Mouse (Mus musculus) heart, embryonic 12.5 days (tissue): Measurements from ENCODE around the gene Tlr6. TPM values are rescaled to one million over a fixed set of nuclear protein-coding genes. Genes with fewer than 3 reads are reported as not detected.

Source experiments
- ATAC-seq: fragments of 200-750 bp; cut with Nextera tagmentation; 2 replicates; pipeline ENCODE4 v1.8.0; 2017; ENCODE audit warnings: moderate TSS enrichment, moderate library complexity; ENCODE audit not compliant: insufficient number of reproducible peaks, low FRiP score
- H3K27ac ChIP-seq: fragments of 300-500 bp; sonication (generic); 2 replicates; pipeline ENCODE4 v1.5.1; 2016; ENCODE audit warnings: mild to moderate bottlenecking, moderate library complexity; ENCODE audit not compliant: poor library complexity, severe bottlenecking
- H3K27me3 ChIP-seq: fragments of 300-500 bp; sonication (generic); replicated peaks from 2 replicates; pipeline ENCODE4 v1.6.1; 2016; ENCODE audit warnings: mild to moderate bottlenecking, moderate library complexity
- H3K36me3 ChIP-seq: fragments of 300-500 bp; sonication (generic); 2 replicates; pipeline ENCODE4 v1.6.1; 2016; ENCODE audit warnings: mild to moderate bottlenecking, moderate library complexity
- H3K4me1 ChIP-seq: fragments of 300-500 bp; sonication (generic); replicated peaks from 2 replicates; pipeline ENCODE4 v1.6.1; 2016; ENCODE audit warnings: mild to moderate bottlenecking
- H3K4me2 ChIP-seq: fragments of 300-500 bp; sonication (generic); 2 replicates; pipeline ENCODE4 v1.6.1; 2016; ENCODE audit warnings: mild to moderate bottlenecking, moderate library complexity
- H3K4me3 ChIP-seq: fragments of 300-500 bp; sonication (generic); 2 replicates; pipeline ENCODE4 v1.5.1; 2016; ENCODE audit warnings: mild to moderate bottlenecking
- H3K9ac ChIP-seq: fragments of 300-500 bp; sonication (generic); 2 replicates; pipeline ENCODE4 v1.6.1; 2016; ENCODE audit warnings: mild to moderate bottlenecking, moderate library complexity
- H3K9me3 ChIP-seq: fragments of 300-500 bp; sonication (generic); replicated peaks from 2 replicates; pipeline ENCODE4 v1.6.1; 2016; ENCODE audit warnings: mild to moderate bottlenecking, moderate library complexity
- WGBS: fragments of 180-500 bp; shearing (Covaris S2); methylation state at CpG from one replicate; pipeline ENCODE4 v1.1.7; 2016; 5-methylcytosine and 5-hydroxymethylcytosine counted together
- polyA plus RNA-seq: library from polyadenylated mRNA; unstranded; fragments of >200 nt; fragmentation: Nextera tagmentation; extraction: Ambion mirVana; gene quantifications from 2 replicates; pipeline ENCODE4 v1.2.1, GENCODE M21; 2016

The Tlr6 gene
- polyA plus RNA-seq, result 0.67 and 0.72 TPM in 2 replicates

GRCm38 (mm10) chr5:64959843-64960230 is at the start of gene Tlr6:
Gene Tlr6 (minus strand): TSS chr5:64960097.
- H3K9ac ChIP-seq, result no peak within 1 kb of the TSS
- no peak within 1 kb of the TSS for H3K4me3 ChIP-seq
- no peak within 1 kb of the TSS for H3K27ac ChIP-seq
- H3K4me1 ChIP-seq, result no peaks in the 10 kb centered on the region
- WGBS, result 74% methylated on average over 13 of the region's 13 CpGs
- H3K4me2 ChIP-seq, result no peak within 1 kb of the TSS
- H3K36me3 ChIP-seq, result no peaks in the 10 kb centered on the region
- no peak for ATAC-seq
- H3K27me3 ChIP-seq, result no peaks in the 10 kb centered on the region
- H3K9me3 ChIP-seq, result no peaks in the 10 kb centered on the region

- H3K27ac ChIP-seq, result no peak overlapping the region
- H3K36me3 ChIP-seq, result peaks cover 43% of the 10 kb centered on the region
- 30% methylated on average over 4 of the region's 4 CpGs for WGBS
- peaks cover 9% of the 10 kb centered on the region for H3K9me3 ChIP-seq
- H3K4me3 ChIP-seq, result no peak overlapping the region
- ATAC-seq, result no peak
- no peaks in the 10 kb centered on the region for H3K27me3 ChIP-seq
- H3K9ac ChIP-seq, result no peak overlapping the region
- H3K4me1 ChIP-seq, result peaks cover 8% of the 10 kb centered on the region; the same call in 1 of the 2 replicates
- H3K4me2 ChIP-seq, result no peak overlapping the region
Observed at GRCm38 (mm10) chr5:65006011-65006491, 46.2 kb upstream of the Tlr6 start.

- H3K27ac ChIP-seq, result no peak overlapping the region
- 85% methylated on average over 4 of the region's 4 CpGs for WGBS
- no peak overlapping the region for H3K9ac ChIP-seq
- H3K9me3 ChIP-seq, result peaks cover 7% of the 10 kb centered on the region
- H3K4me3 ChIP-seq, result no peak overlapping the region
- no peak overlapping the region for H3K4me2 ChIP-seq
- peaks cover 35% of the 10 kb centered on the region for H3K36me3 ChIP-seq
- no peak for ATAC-seq
- peaks cover 8% of the 10 kb centered on the region; the same call in 1 of the 2 replicates for H3K4me1 ChIP-seq
- no peaks in the 10 kb centered on the region for H3K27me3 ChIP-seq
Observed at GRCm38 (mm10) chr5:65005251-65005650, 45.4 kb upstream of the Tlr6 start.

- Histone ChIP-seq H3K4me1 (peaks cover 8% of the 10 kb centered on the region; the same call in 1 of the 2 replicates), H3K27ac (no peak overlapping the region), H3K9me3 (no peaks in the 10 kb centered on the region), H3K4me3 (no peak overlapping the region), H3K27me3 (no peaks in the 10 kb centered on the region), H3K36me3 (peaks cover 26% of the 10 kb centered on the region), H3K9ac (no peak overlapping the region), H3K4me2 (no peak overlapping the region)
- WGBS, result 74% methylated on average over 7 of the region's 7 CpGs
- ATAC-seq, result no peak
Observed at GRCm38 (mm10) chr5:65003946-65004535, 44.1 kb upstream of the Tlr6 start.

- Histone ChIP-seq H3K4me2 (no peak overlapping the region), H3K9ac (no peak overlapping the region), H3K27me3 (no peaks in the 10 kb centered on the region), H3K36me3 (peaks cover 29% of the 10 kb centered on the region), H3K4me1 (peaks cover 8% of the 10 kb centered on the region; the same call in 1 of the 2 replicates), H3K9me3 (no peaks in the 10 kb centered on the region), H3K4me3 (no peak overlapping the region), H3K27ac (no peak overlapping the region)
- ATAC-seq, result no peak
- 67% methylated on average over 10 of the region's 10 CpGs for WGBS
Observed at GRCm38 (mm10) chr5:65002940-65003824, 43.3 kb upstream of the Tlr6 start.

- Histone ChIP-seq H3K27ac (no peak overlapping the region), H3K4me3 (no peak overlapping the region), H3K27me3 (no peaks in the 10 kb centered on the region), H3K36me3 (peaks cover 38% of the 10 kb centered on the region), H3K9ac (no peak overlapping the region), H3K4me1 (no peaks in the 10 kb centered on the region), H3K4me2 (no peak overlapping the region), H3K9me3 (no peaks in the 10 kb centered on the region)
- ATAC-seq, result no peak
- WGBS, result 87% methylated on average over 2 of the region's 2 CpGs
Observed at GRCm38 (mm10) chr5:64995408-64995807, 35.5 kb upstream of the Tlr6 start.

GRCm38 (mm10) chr5:64992540-64992939 is 32.6 kb upstream of the Tlr6 start:
- no peak for ATAC-seq
- WGBS, result 46% methylated on average over 8 of the region's 8 CpGs

GRCm38 (mm10) chr5:64989940-64990339 is 30.0 kb upstream of the Tlr6 start:
- WGBS, result 88% methylated on average over 1 of the region's 1 CpGs
- no peak for ATAC-seq
- Histone ChIP-seq H3K36me3 (peaks cover 28% of the 10 kb centered on the region), H3K4me3 (no peak overlapping the region), H3K4me1 (peaks cover 21% of the 10 kb centered on the region), H3K9ac (no peak overlapping the region), H3K27me3 (no peaks in the 10 kb centered on the region), H3K4me2 (no peak overlapping the region), H3K27ac (no peak overlapping the region), H3K9me3 (no peaks in the 10 kb centered on the region)

More at GRCm38 (mm10) chr5:64992540-64992939, 32.6 kb upstream of the Tlr6 start:
- H3K27ac ChIP-seq, result no peak overlapping the region
- H3K27me3 ChIP-seq, result no peaks in the 10 kb centered on the region
- no peak overlapping the region for H3K9ac ChIP-seq
- H3K9me3 ChIP-seq, result no peaks in the 10 kb centered on the region
- H3K4me2 ChIP-seq, result no peak overlapping the region
- peaks cover 33% of the 10 kb centered on the region for H3K36me3 ChIP-seq
- no peak overlapping the region for H3K4me3 ChIP-seq
- peaks cover 12% of the 10 kb centered on the region for H3K4me1 ChIP-seq

- Histone ChIP-seq H3K4me2 (no peak overlapping the region), H3K9me3 (no peaks in the 10 kb centered on the region), H3K4me1 (peaks cover 21% of the 10 kb centered on the region), H3K36me3 (peaks cover 63% of the 10 kb centered on the region), H3K4me3 (no peak overlapping the region), H3K9ac (no peak overlapping the region), H3K27me3 (no peaks in the 10 kb centered on the region), H3K27ac (no peak overlapping the region)
- 44% methylated on average over 7 of the region's 7 CpGs for WGBS
- no peak for ATAC-seq
Observed at GRCm38 (mm10) chr5:64985971-64986370, 26.1 kb upstream of the Tlr6 start.

GRCm38 (mm10) chr5:64977128-64977527 is 17.2 kb upstream of the Tlr6 start:
- H3K4me3 ChIP-seq, result no peak overlapping the region
- peaks cover 42% of the 10 kb centered on the region for H3K36me3 ChIP-seq
- no peak for ATAC-seq
- 67% methylated on average over 8 of the region's 8 CpGs for WGBS
- no peaks in the 10 kb centered on the region; the same call in 1 of the 2 replicates for H3K9me3 ChIP-seq
- no peak overlapping the region for H3K4me2 ChIP-seq
- no peak overlapping the region for H3K9ac ChIP-seq
- 0 out of 2 replicates have a peak, but pooled peaks cover 3% of the 10 kb centered on the region for H3K4me1 ChIP-seq
- H3K27ac ChIP-seq, result no peak overlapping the region
- H3K27me3 ChIP-seq, result no peaks in the 10 kb centered on the region

GRCm38 (mm10) chr5:64975121-64975520 is 15.2 kb upstream of the Tlr6 start:
- Histone ChIP-seq H3K36me3 (peaks cover 23% of the 10 kb centered on the region), H3K27me3 (no peaks in the 10 kb centered on the region), H3K9ac (no peak overlapping the region), H3K27ac (peak overlapping the region; percentile 34; the same call in 1 of the 2 replicates), H3K4me2 (no peak overlapping the region), H3K9me3 (no peaks in the 10 kb centered on the region; the same call in 1 of the 2 replicates), H3K4me3 (no peak overlapping the region), H3K4me1 (peaks cover 18% of the 10 kb centered on the region)
- no peak for ATAC-seq
- 47% methylated on average over 5 of the region's 5 CpGs for WGBS
